Mouse (Mus musculus): ENCODE data around the gene 1700040F15Rik. TPM values are rescaled to one million over a fixed set of nuclear protein-coding genes. Genes with fewer than 3 reads are reported as not detected.
"Not testable (repeated sequence)": the region's sequence is repeated elsewhere in the genome, so short reads cannot be mapped to it uniquely, and the experiment has no call there.

The 1700040F15Rik gene
- polyA plus RNA-seq (2016; fragmentation: Nextera tagmentation; extraction: Ambion mirVana) = not detected in 2 replicates

DNA sequence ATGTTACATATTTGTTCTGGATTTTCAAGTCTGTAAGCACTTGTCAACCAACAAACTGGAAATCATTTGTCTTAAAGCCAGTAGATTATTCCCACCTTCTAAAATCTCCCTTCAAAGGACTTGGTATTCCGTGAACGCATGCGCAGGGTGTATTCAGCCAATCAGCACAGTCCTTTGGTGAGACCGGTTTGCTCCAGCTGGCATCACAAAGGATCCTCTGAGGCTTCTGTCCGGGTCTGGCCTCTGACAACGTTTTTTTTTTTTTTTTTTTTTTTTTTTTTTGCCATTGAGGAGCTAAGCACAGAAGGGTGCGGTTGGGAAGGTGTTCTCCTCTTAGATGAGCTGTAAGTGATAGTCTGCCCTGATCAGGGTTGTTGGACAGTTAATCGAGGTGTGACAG is at the start of gene 1700040F15Rik:
Gene 1700040F15Rik, plus strand, starts transcription at position 301 of the 400 bp plus-strand sequence.
- WGBS = no CpG with 5 or more reads among the region's 8 CpGs

More for the DNA sequence above, at the start of gene 1700040F15Rik:
- H3K4me1 ChIP-seq; H3K27ac ChIP-seq (replicated peaks); H3K4me3 ChIP-seq; DNase-seq (ENCODE audit: low spot score); H3K36me3 ChIP-seq (replicated peaks); H3K27me3 ChIP-seq (replicated peaks; ENCODE audit: low read depth, poor library complexity, severe bottlenecking); H3K9me3 ChIP-seq: not testable (repeated sequence)

All from embryonic facial prominence, embryonic 10.5 days (tissue).